Mouse (Mus musculus): ENCODE measurements at regions not wholly inside any gene's neighbourhood (a gene's known extent, or its start where the extent isn't known, plus 50 kb on each side); places are given as distances from the start of the nearest gene placed in this dataset.
"Not testable (repeated sequence)": the region's sequence is repeated elsewhere in the genome, so short reads cannot be mapped to it uniquely, and the experiment has no call there.

GRCm38 (mm10) chr5:45382804-45383203, 67.2 kb downstream of the Qdpr start:
- DNase-seq = no peak

GRCm38 (mm10) chr5:45378486-45378885, 71.5 kb downstream of the Qdpr start:
- no peak for DNase-seq

GRCm38 (mm10) chr5:45373069-45373468, 77.0 kb downstream of the Qdpr start:
- DNase-seq = no peak

GRCm38 (mm10) chr5:45368451-45368850, 81.6 kb downstream of the Qdpr start:
- no peak for DNase-seq

- DNase-seq = no peak
Observed at GRCm38 (mm10) chr5:45360189-45360588, 89.8 kb downstream of the Qdpr start.

- DNase-seq = no peak
Observed at GRCm38 (mm10) chr5:45340411-45340810, 109.6 kb downstream of the Qdpr start.

- no peak for DNase-seq
Observed at GRCm38 (mm10) chr5:45336801-45337200, 113.2 kb downstream of the Qdpr start.

GRCm38 (mm10) chr5:45324468-45324867, 125.6 kb downstream of the Qdpr start:
- not testable (repeated sequence) for DNase-seq

- DNase-seq = no peak
Observed at GRCm38 (mm10) chr5:45323500-45323899, 126.5 kb downstream of the Qdpr start.

- DNase-seq = no peak
Observed at GRCm38 (mm10) chr5:45318026-45318425, 132.0 kb downstream of the Qdpr start.

GRCm38 (mm10) chr5:45301120-45301519, 148.9 kb downstream of the Qdpr start:
- DNase-seq = no peak

GRCm38 (mm10) chr5:45298872-45299271, 151.2 kb downstream of the Qdpr start:
- no peak for DNase-seq

GRCm38 (mm10) chr5:45295134-45295533, 154.9 kb downstream of the Qdpr start:
- DNase-seq = no peak

- no peak for DNase-seq
Observed at GRCm38 (mm10) chr5:45292833-45293546, 157.0 kb downstream of the Qdpr start.

GRCm38 (mm10) chr5:45292383-45292782, 157.7 kb downstream of the Qdpr start:
- DNase-seq = no peak

- DNase-seq = no peak
Observed at GRCm38 (mm10) chr5:45291752-45292151, 158.3 kb downstream of the Qdpr start.

- DNase-seq = no peak
Observed at GRCm38 (mm10) chr5:45291276-45291675, 158.8 kb downstream of the Qdpr start.

- DNase-seq = no peak
Observed at GRCm38 (mm10) chr5:45286454-45286853, 163.6 kb downstream of the Qdpr start.

- DNase-seq = no peak
Observed at GRCm38 (mm10) chr5:45284680-45285079, 165.4 kb downstream of the Qdpr start.

GRCm38 (mm10) chr5:45283908-45284415, 166.1 kb downstream of the Qdpr start:
- DNase-seq = no peak

GRCm38 (mm10) chr5:45282207-45282930, 167.7 kb downstream of the Qdpr start:
- DNase-seq = no peak

GRCm38 (mm10) chr5:45278571-45278970, 171.5 kb downstream of the Qdpr start:
- peak; percentile 93 for DNase-seq

- DNase-seq = peak; percentile 12
Observed at GRCm38 (mm10) chr5:45278005-45278432, 172.0 kb downstream of the Qdpr start.

- DNase-seq = no peak
Observed at GRCm38 (mm10) chr5:45270679-45271078, 179.4 kb downstream of the Qdpr start.
